Mouse (Mus musculus) left cerebral cortex, adult 11 months (tissue): ENCODE measurements around the gene Cd47.

Experiments
- DNase-seq: peaks from one replicate; pipeline ENCODE4 v3.0.0; 2022; ENCODE audit warnings: low spot score

Gene Cd47

DNA sequence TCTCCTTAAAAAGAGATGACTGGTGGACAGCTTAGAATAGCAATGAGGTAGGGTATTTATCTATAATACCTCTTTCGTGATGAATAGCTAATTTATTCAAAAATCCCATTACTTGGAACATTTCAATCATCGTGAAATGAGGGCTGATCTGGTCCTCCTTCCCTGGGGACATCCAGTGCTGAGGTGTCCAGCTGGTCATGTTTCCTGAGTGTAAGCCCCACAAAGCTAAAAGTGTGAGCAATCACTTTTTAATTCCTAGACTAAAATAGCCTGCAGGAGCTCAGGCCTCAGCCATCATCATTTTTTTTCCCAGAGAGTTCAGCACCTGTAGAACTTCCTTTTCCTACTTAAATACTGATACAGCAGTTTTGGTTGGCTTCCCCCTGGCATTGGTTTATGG lies 150.0 kb downstream of the Cd47 start:
- DNase-seq: no peak

DNA sequence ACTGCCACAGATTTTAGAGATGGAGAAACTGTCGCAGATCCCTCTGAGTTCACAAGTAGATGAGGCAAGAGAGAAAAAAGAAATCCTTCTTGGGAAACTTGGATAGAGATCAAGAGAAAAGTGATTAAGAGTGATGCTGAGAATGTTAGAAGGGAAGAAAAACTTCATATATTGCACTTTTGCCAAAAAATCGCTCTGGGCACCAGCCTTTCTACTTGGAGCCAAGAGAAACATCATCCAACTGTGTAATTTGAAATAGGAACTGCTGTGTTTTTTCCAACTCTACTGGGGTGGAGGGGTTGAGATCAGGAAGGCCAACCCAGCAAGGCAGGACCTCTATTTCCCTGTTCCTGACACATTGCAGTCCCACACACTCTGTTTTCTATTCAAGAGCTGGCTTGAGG lies 151.0 kb downstream of the Cd47 start:
- no peak for DNase-seq

DNA sequence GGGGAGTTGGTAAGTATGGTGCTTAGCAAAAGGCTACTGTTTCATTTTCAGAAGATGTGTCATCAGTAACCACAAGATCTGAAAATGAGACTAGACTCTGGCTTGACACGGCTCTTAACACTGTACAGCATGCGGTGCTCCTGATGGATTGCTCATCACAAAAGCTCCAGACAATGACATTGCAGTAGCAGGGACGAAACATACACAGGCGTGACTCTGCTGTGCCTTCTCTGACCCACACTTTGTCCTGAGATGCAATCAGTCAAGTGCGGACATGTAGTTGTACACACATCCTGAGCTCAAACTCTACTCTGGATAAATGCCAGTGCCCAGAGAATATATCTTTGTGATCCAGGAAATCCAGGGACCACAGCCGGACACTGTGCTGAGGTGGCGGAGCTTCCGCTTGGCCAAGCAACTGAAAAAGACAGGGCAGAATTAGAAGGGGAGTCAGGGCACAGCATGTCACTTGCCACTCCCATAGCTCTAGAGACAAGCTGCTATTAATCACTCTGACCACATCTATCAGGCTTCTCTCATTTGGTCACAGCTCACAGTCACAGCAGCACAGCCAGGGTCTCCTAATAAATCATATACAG lies 151.7 kb downstream of the Cd47 start:
- no peak for DNase-seq

DNA sequence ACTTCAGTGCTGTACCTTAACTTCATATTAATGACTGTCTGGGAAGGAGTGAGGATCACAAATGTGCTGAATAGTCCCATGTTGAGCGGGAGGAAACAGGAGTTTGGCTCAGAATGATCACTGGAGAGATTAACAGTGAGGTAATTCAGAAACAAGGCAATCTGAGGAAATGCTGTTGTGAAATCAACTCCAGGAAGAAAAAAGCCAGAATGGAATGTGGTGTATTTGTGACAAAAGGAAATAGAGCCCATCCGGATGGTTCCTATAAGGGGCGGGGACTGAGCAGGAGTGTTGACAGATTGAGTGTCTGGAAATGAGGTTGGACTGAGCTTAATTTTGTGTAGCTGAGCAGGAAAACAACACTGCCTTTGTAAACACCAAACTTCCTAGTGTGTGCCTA lies 153.5 kb downstream of the Cd47 start:
- DNase-seq: no peak

DNA sequence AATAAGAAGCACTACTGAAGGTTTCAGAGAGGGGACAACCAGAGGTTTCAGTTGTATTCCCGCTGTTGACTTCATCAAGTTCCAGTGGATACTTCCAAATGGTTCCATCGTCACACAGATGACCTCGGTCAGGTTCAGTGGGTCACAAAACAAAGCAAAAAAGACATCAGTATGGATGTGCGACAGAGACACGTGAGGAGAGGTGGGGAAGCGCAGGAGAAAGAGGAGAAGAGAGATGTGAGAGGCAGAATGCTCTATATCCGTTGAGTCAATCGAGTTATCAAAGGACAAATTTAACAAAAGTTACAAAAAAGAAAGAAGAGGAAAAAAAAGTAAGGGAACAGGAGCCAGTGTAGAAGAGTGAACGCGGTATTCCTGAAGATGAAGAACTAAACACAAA lies 154.6 kb downstream of the Cd47 start:
- DNase-seq: no peak

DNA sequence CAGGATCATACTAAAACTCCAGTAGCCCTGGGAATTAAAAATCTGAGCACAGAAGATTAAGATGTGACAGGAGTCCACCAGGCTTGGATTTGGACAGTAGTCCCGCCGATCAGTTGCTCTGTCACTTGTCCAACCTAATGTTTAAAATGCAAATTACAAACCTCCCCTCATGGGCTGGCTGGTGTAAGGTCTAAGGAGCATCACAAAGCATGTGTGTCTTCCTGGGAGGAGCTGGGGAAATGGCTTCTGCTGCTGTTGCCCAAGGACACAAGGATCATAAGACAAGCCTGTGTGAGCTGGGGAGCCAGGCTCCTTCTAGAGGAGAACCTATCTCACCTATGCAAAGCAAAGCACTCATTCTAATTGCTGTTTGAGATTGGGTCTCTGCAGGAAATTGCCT lies 155.0 kb downstream of the Cd47 start:
- DNase-seq: no peak

DNA sequence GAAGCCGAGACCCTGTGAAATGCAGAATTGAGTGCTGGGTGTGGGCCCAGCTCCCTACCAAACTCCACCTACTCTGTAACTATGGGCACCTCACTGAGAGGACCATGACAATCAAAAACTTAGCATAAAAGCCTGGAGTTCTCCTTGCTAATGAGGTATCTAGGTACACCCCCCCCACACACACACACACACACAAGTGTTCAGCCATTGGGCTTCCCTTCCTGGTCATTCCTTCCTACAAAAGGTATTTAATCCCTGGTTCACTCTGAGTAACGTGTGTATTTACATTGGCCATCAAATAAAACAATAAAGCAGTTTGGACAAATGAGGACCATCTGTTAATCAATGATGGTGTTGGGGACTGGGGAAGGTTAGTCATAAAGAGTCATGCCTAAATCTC lies 155.6 kb downstream of the Cd47 start:
- no peak for DNase-seq

DNA sequence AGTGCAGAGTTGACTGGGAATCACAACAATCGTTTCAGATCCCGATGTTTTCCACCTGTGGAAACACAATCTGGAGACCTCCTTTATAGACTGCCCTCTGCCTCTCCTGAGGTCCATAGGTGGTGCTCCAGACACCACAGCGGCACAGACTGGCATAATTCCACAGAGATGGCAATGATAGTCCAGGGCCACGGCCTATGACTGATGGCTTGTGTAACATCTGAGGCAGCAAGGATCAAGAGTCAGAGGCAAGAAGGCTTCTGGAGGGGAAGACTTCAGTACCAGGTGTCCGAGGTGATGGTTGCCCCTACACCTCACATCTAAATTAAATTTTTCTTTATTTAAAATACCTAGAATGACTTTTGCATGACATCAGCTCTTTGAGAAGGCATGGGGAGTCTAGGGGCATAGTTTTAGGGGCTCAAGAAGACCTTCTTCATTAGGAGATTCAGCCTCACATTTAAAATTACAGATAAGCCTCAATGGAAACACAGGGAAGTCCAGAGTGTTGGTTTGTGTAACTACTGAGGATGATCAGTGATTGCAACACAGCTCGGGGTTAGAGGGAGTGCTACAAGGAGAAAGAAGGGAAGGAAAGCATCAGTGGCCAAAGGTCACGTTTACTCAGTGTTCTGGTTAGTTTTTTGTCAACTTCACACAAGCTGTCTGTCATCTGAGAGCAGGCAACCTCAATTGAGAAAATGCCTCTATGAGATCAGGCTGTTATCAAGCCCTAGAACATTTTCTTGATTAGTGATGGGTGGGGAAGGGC lies 156.4 kb downstream of the Cd47 start:
- DNase-seq: no peak

DNA sequence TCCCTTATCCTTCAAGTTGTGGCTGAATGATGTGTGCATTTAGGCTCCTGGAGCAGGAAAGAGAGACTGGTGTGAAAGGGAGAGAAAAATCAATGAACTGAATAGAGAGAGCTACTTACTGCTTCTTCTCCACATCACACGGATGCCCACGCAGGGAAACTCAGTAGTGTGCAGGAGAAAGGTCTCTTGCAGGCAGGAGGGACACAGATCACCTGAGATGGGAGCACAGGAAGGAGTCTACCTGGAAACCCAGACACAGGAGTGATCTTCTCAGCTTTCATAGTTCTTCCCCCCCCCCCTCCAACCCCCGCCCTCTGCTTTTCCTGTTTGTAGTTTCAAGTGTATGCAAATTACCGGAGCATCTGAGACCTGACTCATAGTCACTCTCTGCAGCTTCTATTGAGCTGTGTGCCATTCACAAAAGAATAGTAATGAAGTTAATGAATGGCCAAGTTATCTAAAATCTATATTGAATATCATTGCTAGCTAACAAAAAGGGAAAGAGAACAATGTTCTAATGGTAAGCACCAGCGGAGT lies 158.6 kb downstream of the Cd47 start:
- no peak for DNase-seq

DNA sequence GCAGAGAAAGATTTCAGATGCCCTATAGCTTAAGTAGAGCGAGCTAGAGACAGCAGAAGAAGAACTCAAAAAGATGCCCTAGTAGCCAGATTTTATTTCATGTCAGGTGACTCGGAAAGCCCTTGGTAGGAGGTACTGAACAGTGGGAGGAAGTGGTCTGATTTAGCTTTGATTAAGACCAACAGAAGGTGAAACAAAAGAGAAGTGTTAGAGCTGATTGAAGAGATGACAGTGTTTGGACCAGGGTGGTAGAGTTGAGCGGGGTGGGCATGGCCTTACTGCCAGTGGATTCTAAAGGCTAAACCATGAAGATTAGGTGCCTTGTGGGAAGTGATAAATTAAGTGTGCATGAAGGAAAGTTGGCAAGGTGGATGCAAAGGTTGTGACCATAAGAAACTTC lies 162.0 kb downstream of the Cd47 start:
- no peak for DNase-seq

DNA sequence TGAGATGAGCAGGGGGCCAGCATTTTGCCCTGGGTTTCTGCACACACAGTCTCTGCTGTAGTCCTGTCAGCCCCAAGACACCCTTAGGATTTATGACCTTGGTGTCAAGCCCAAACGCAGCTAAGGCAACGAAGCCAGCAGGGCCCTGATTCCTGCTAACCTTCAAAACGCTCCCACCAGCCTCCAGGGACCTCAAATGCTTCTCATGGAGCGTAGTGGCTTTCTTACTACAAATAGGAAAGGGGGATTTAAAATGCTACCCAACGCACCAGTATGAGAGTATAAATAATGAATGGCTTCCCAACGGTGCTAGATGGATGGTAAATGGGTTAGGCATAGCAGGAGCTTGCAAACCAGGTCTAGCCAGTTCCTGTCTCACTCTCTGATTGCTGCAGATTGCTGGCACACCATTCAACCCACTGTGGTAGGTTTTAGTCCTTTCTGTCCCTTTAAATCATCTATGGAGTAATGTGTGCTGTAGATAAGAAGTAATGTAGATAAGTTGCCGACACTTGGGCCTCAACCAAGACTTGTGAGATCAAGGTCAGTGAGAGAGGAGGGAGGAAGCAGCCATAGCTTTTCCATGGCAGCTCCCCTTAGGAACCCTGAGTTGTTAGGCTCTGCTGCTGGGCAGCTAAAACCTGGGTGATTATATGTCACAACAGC lies 164.1 kb downstream of the Cd47 start:
- DNase-seq: no peak
